Mouse (Mus musculus): ENCODE results near the gene Btn1a1. TPM values are rescaled to one million over a fixed set of nuclear protein-coding genes. Genes with fewer than 3 reads are reported as not detected.

Gene Btn1a1
- total and polyA plus RNA-seq, 2 experiments from 2014 or later, result 0.18 TPM; not detected in 1

GRCm38 (mm10) chr13:23411311-23412210, 54.1 kb downstream of the Btn1a1 start:
- ATAC-seq (ENCODE audit: insufficient read depth, low read depth) (no peak), DNase-seq (ENCODE audit: low spot score) (no peak)
- Histone ChIP-seq H3K4me1 (ENCODE audit: control insufficient read depth, insufficient read depth) (0 out of 2 replicates have a peak, but pooled peaks cover 4% of the 10 kb centered on the region), H3K4me3 (ENCODE audit: low read depth, low read length) (peak overlapping the region; percentile 39), H3K27ac (ENCODE audit: low read depth) (no peak overlapping the region), H3K36me3 (replicated peaks; ENCODE audit: control insufficient read depth, insufficient read depth, low read length) (no peaks in the 10 kb centered on the region), H3K9me3 (replicated peaks; ENCODE audit: control insufficient read depth, low read length) (no peaks in the 10 kb centered on the region), H3K9ac (replicated peaks; ENCODE audit: low read depth, low read length) (no peak overlapping the region), H3K27me3 (ENCODE audit: control insufficient read depth, insufficient read depth, low read length) (peaks cover 21% of the 10 kb centered on the region; the same call in 1 of the 2 replicates), H3K4me2 (ENCODE audit: low read depth, low read length) (peak overlapping the region; percentile 53)
- WGBS, result 11% methylated on average over 29 of the region's 29 CpGs
- TF ChIP-seq EP300 (IDR thresholded peaks at IDR 0.05; ENCODE audit: low read depth) (no peak), CTCF (IDR thresholded peaks at IDR 0.05; ENCODE audit: low read depth) (no peak)

GRCm38 (mm10) chr13:23410632-23411031, 55.1 kb downstream of the Btn1a1 start:
- no peak overlapping the region for H3K4me3 ChIP-seq (ENCODE audit: low read depth, low read length)
- DNase-seq (ENCODE audit: low spot score), result no peak
- 0 out of 2 replicates have a peak, but pooled peaks cover 4% of the 10 kb centered on the region for H3K4me1 ChIP-seq (ENCODE audit: control insufficient read depth, insufficient read depth)
- H3K4me2 ChIP-seq (ENCODE audit: low read depth, low read length), result no peak overlapping the region
- TF ChIP-seq EP300 (IDR thresholded peaks at IDR 0.05; ENCODE audit: low read depth), result no peak
- TF ChIP-seq CTCF (IDR thresholded peaks at IDR 0.05; ENCODE audit: low read depth), result no peak
- no peaks in the 10 kb centered on the region for H3K9me3 ChIP-seq (replicated peaks; ENCODE audit: control insufficient read depth, low read length)
- no peak overlapping the region for H3K9ac ChIP-seq (replicated peaks; ENCODE audit: low read depth, low read length)
- H3K27ac ChIP-seq (ENCODE audit: low read depth), result no peak overlapping the region
- H3K27me3 ChIP-seq (ENCODE audit: control insufficient read depth, insufficient read depth, low read length), result peaks cover 24% of the 10 kb centered on the region; the same call in 1 of the 2 replicates
- 63% methylated on average over 9 of the region's 9 CpGs for WGBS
- no peak for ATAC-seq (ENCODE audit: insufficient read depth, low read depth)
- H3K36me3 ChIP-seq (replicated peaks; ENCODE audit: control insufficient read depth, insufficient read depth, low read length), result no peaks in the 10 kb centered on the region

Other genes starting within 250 kb of the Btn1a1 start
- gene Vmn1r222, start 230.0 kb downstream of the Btn1a1 start, total RNA-seq (2014; rRNA removed; ENCODE audit: low replicate concordance), result not detected in 2 replicates
- gene Vmn1r222, start 230.0 kb downstream of the Btn1a1 start, polyA plus RNA-seq (2015; fragmentation: Nextera tagmentation; extraction: Ambion mirVana), result not detected in 2 replicates
- gene Vmn1r223, start 218.8 kb downstream of the Btn1a1 start, total RNA-seq (2014; rRNA removed; ENCODE audit: low replicate concordance), result not detected in 2 replicates
- not detected in 2 replicates for gene Vmn1r223, start 218.8 kb downstream of the Btn1a1 start, polyA plus RNA-seq (2015; fragmentation: Nextera tagmentation; extraction: Ambion mirVana)
- gene Zfp322a, start 96.7 kb downstream of the Btn1a1 start, total RNA-seq (2014; rRNA removed; ENCODE audit: low replicate concordance), result 10.0 and 11.9 TPM in 2 replicates
- 27.0 and 28.1 TPM in 2 replicates for gene Zfp322a, start 96.7 kb downstream of the Btn1a1 start, polyA plus RNA-seq (2015; fragmentation: Nextera tagmentation; extraction: Ambion mirVana)
- gene Abt1, start 42.0 kb downstream of the Btn1a1 start, total RNA-seq (2014; rRNA removed; ENCODE audit: low replicate concordance), result 6.7 and 7.4 TPM in 2 replicates
- 6.8 and 7.2 TPM in 2 replicates for gene Abt1, start 42.0 kb downstream of the Btn1a1 start, polyA plus RNA-seq (2015; fragmentation: Nextera tagmentation; extraction: Ambion mirVana)
- not detected in 2 replicates for gene Btn2a2, start 23.0 kb upstream of the Btn1a1 start, total RNA-seq (2014; rRNA removed; ENCODE audit: low replicate concordance)
- gene Btn2a2, start 23.0 kb upstream of the Btn1a1 start, polyA plus RNA-seq (2015; fragmentation: Nextera tagmentation; extraction: Ambion mirVana), result 0.04 and 0.15 TPM in 2 replicates
- 3,824 and 4,565 TPM in 2 replicates for gene Hist1h4h, start 65.1 kb upstream of the Btn1a1 start, total RNA-seq (2014; rRNA removed; ENCODE audit: low replicate concordance)
- gene Hist1h4h, start 65.1 kb upstream of the Btn1a1 start, polyA plus RNA-seq (2015; fragmentation: Nextera tagmentation; extraction: Ambion mirVana), result 30.4 and 37.5 TPM in 2 replicates
- 369 and 922 TPM in 2 replicates for gene Hist1h2af, start 68.0 kb upstream of the Btn1a1 start, total RNA-seq (2014; rRNA removed; ENCODE audit: low replicate concordance)
- gene Hist1h2af, start 68.0 kb upstream of the Btn1a1 start, polyA plus RNA-seq (2015; fragmentation: Nextera tagmentation; extraction: Ambion mirVana), result 1.3 and 2.6 TPM in 2 replicates
- gene Hist1h3g, start 69.5 kb upstream of the Btn1a1 start, total RNA-seq (2014; rRNA removed; ENCODE audit: low replicate concordance), result 709 and 989 TPM in 2 replicates
- gene Hist1h3g, start 69.5 kb upstream of the Btn1a1 start, polyA plus RNA-seq (2015; fragmentation: Nextera tagmentation; extraction: Ambion mirVana), result 2.4 and 2.5 TPM in 2 replicates
- 82.5 and 133 TPM in 2 replicates for gene Hist1h2bh, start 77.5 kb upstream of the Btn1a1 start, total RNA-seq (2014; rRNA removed; ENCODE audit: low replicate concordance)
- gene Hist1h2bh, start 77.5 kb upstream of the Btn1a1 start, polyA plus RNA-seq (2015; fragmentation: Nextera tagmentation; extraction: Ambion mirVana), result 0.25 and 0.31 TPM in 2 replicates
- 441 and 779 TPM in 2 replicates for gene Hist1h3f, start 78.2 kb upstream of the Btn1a1 start, total RNA-seq (2014; rRNA removed; ENCODE audit: low replicate concordance)
- 0.29 and 0.45 TPM in 2 replicates for gene Hist1h3f, start 78.2 kb upstream of the Btn1a1 start, polyA plus RNA-seq (2015; fragmentation: Nextera tagmentation; extraction: Ambion mirVana)
- gene Hist1h4f, start 85.7 kb upstream of the Btn1a1 start, total RNA-seq (2014; rRNA removed; ENCODE audit: low replicate concordance), result 2,919 and 3,073 TPM in 2 replicates
- 0.65 TPM in 1 of 2 replicates, not detected in the other for gene Hist1h4f, start 85.7 kb upstream of the Btn1a1 start, polyA plus RNA-seq (2015; fragmentation: Nextera tagmentation; extraction: Ambion mirVana)
- gene Hist1h1d, start 87.4 kb upstream of the Btn1a1 start, total RNA-seq (2014; rRNA removed; ENCODE audit: low replicate concordance), result 61.7 and 66.1 TPM in 2 replicates
- 0.16 and 0.20 TPM in 2 replicates for gene Hist1h1d, start 87.4 kb upstream of the Btn1a1 start, polyA plus RNA-seq (2015; fragmentation: Nextera tagmentation; extraction: Ambion mirVana)
- gene Hist1h3e, start 96.5 kb upstream of the Btn1a1 start, total RNA-seq (2014; rRNA removed; ENCODE audit: low replicate concordance), result 625 and 977 TPM in 2 replicates
- 0.70 and 0.97 TPM in 2 replicates for gene Hist1h3e, start 96.5 kb upstream of the Btn1a1 start, polyA plus RNA-seq (2015; fragmentation: Nextera tagmentation; extraction: Ambion mirVana)
- gene Hist1h2ae, start 105.3 kb upstream of the Btn1a1 start, total RNA-seq (2014; rRNA removed; ENCODE audit: low replicate concordance), result 171 and 312 TPM in 2 replicates
- gene Hist1h2ae, start 105.3 kb upstream of the Btn1a1 start, polyA plus RNA-seq (2015; fragmentation: Nextera tagmentation; extraction: Ambion mirVana), result 12.1 and 14.3 TPM in 2 replicates
- 1,110 and 1,666 TPM in 2 replicates for gene Hist1h2bg, start 105.5 kb upstream of the Btn1a1 start, total RNA-seq (2014; rRNA removed; ENCODE audit: low replicate concordance)
- 2.5 and 4.3 TPM in 2 replicates for gene Hist1h2bg, start 105.5 kb upstream of the Btn1a1 start, polyA plus RNA-seq (2015; fragmentation: Nextera tagmentation; extraction: Ambion mirVana)
- 603 and 951 TPM in 2 replicates for gene Hist1h2bf, start 108.3 kb upstream of the Btn1a1 start, total RNA-seq (2014; rRNA removed; ENCODE audit: low replicate concordance)
- gene Hist1h2bf, start 108.3 kb upstream of the Btn1a1 start, polyA plus RNA-seq (2015; fragmentation: Nextera tagmentation; extraction: Ambion mirVana), result 1.3 and 1.6 TPM in 2 replicates
- 568 and 769 TPM in 2 replicates for gene Hist1h2ad, start 108.5 kb upstream of the Btn1a1 start, total RNA-seq (2014; rRNA removed; ENCODE audit: low replicate concordance)
- 0.27 and 1.8 TPM in 2 replicates for gene Hist1h2ad, start 108.5 kb upstream of the Btn1a1 start, polyA plus RNA-seq (2015; fragmentation: Nextera tagmentation; extraction: Ambion mirVana)
- gene Hist1h3d, start 109.9 kb upstream of the Btn1a1 start, total RNA-seq (2014; rRNA removed; ENCODE audit: low replicate concordance), result 116 and 155 TPM in 2 replicates
- gene Hist1h3d, start 109.9 kb upstream of the Btn1a1 start, polyA plus RNA-seq (2015; fragmentation: Nextera tagmentation; extraction: Ambion mirVana), result 1.2 and 1.8 TPM in 2 replicates
- gene Hist1h4d, start 115.7 kb upstream of the Btn1a1 start, total RNA-seq (2014; rRNA removed; ENCODE audit: low replicate concordance), result 1,649 and 2,136 TPM in 2 replicates
- 18.8 and 21.2 TPM in 2 replicates for gene Hist1h4d, start 115.7 kb upstream of the Btn1a1 start, polyA plus RNA-seq (2015; fragmentation: Nextera tagmentation; extraction: Ambion mirVana)
- 253 and 309 TPM in 2 replicates for gene Hist1h2be, start 155.2 kb upstream of the Btn1a1 start, total RNA-seq (2014; rRNA removed; ENCODE audit: low replicate concordance)
- 0.82 and 1.2 TPM in 2 replicates for gene Hist1h2be, start 155.2 kb upstream of the Btn1a1 start, polyA plus RNA-seq (2015; fragmentation: Nextera tagmentation; extraction: Ambion mirVana)
- 271 and 391 TPM in 2 replicates for gene Hist1h1e, start 156.7 kb upstream of the Btn1a1 start, total RNA-seq (2014; rRNA removed; ENCODE audit: low replicate concordance)
- gene Hist1h1e, start 156.7 kb upstream of the Btn1a1 start, polyA plus RNA-seq (2015; fragmentation: Nextera tagmentation; extraction: Ambion mirVana), result 5.6 and 6.7 TPM in 2 replicates
- gene Hist1h2ac, start 218.0 kb upstream of the Btn1a1 start, total RNA-seq (2014; rRNA removed; ENCODE audit: low replicate concordance), result 62.8 and 88.1 TPM in 2 replicates
- 0.45 and 0.49 TPM in 2 replicates for gene Hist1h2ac, start 218.0 kb upstream of the Btn1a1 start, polyA plus RNA-seq (2015; fragmentation: Nextera tagmentation; extraction: Ambion mirVana)
- 253 and 309 TPM in 2 replicates for gene Hist1h2bc, start 218.3 kb upstream of the Btn1a1 start, total RNA-seq (2014; rRNA removed; ENCODE audit: low replicate concordance)
- gene Hist1h2bc, start 218.3 kb upstream of the Btn1a1 start, polyA plus RNA-seq (2015; fragmentation: Nextera tagmentation; extraction: Ambion mirVana), result 94.4 and 115 TPM in 2 replicates
- 0.23 and 2.0 TPM in 2 replicates for gene Hist1h1t, start 229.9 kb upstream of the Btn1a1 start, total RNA-seq (2014; rRNA removed; ENCODE audit: low replicate concordance)
- not detected in 2 replicates for gene Hist1h1t, start 229.9 kb upstream of the Btn1a1 start, polyA plus RNA-seq (2015; fragmentation: Nextera tagmentation; extraction: Ambion mirVana)
- gene Hist1h4c, start 232.6 kb upstream of the Btn1a1 start, total RNA-seq (2014; rRNA removed; ENCODE audit: low replicate concordance), result 1,145 and 1,607 TPM in 2 replicates
- gene Hist1h4c, start 232.6 kb upstream of the Btn1a1 start, polyA plus RNA-seq (2015; fragmentation: Nextera tagmentation; extraction: Ambion mirVana), result 1.5 and 1.7 TPM in 2 replicates
- gene Hfe, start 245.0 kb upstream of the Btn1a1 start, total RNA-seq (2014; rRNA removed; ENCODE audit: low replicate concordance), result 21.4 and 25.9 TPM in 2 replicates
- gene Hfe, start 245.0 kb upstream of the Btn1a1 start, polyA plus RNA-seq (2015; fragmentation: Nextera tagmentation; extraction: Ambion mirVana), result 18.0 and 22.3 TPM in 2 replicates